Mouse (Mus musculus): ENCODE results near the gene Slk. TPM values are rescaled to one million over a fixed set of nuclear protein-coding genes. Genes with fewer than 3 reads are reported as not detected.

The Slk gene
- 11.3 and 14.0 TPM in 2 replicates for polyA plus RNA-seq (2012; rRNA removed)

GRCm38 (mm10) chr19:47579225-47579787 lies at the start of gene Slk:
TSS of gene Slk (plus strand) at chr19:47579678.

GRCm38 (mm10) chr19:47537300-47537792 lies 42.1 kb upstream of the Slk start, which contains the start of gene Stn1:
TSS of gene Stn1 (minus strand) at chr19:47537507.

GRCm38 (mm10) chr19:47691994-47692393 lies 112.5 kb downstream of the Slk start, which contains the start of gene Col17a1:
TSS of gene Col17a1 (minus strand) at chr19:47692094.

Other genes starting within 250 kb of the Slk start
- gene Sh3pxd2a, start 115.3 kb upstream of the Slk start, polyA plus RNA-seq (2012; rRNA removed) = 14.0 and 15.1 TPM in 2 replicates
- 13.7 and 14.6 TPM in 2 replicates for gene Stn1, start 42.2 kb upstream of the Slk start, polyA plus RNA-seq (2012; rRNA removed)
- gene Col17a1, start 112.4 kb downstream of the Slk start, polyA plus RNA-seq (2012; rRNA removed) = 0.27 and 0.76 TPM in 2 replicates
- gene Sfr1, start 152.0 kb downstream of the Slk start, polyA plus RNA-seq (2012; rRNA removed) = 21.7 and 22.4 TPM in 2 replicates

All from colon, adult 2 months (tissue).